Mouse (Mus musculus) brown adipose tissue, adult 24 weeks (tissue): ENCODE data around the gene Med1. TPM values are rescaled to one million over a fixed set of nuclear protein-coding genes. Genes with fewer than 3 reads are reported as not detected.
"Not testable (repeated sequence)": the region's sequence is repeated elsewhere in the genome, so short reads cannot be mapped to it uniquely, and the experiment has no call there.

ENCODE experiments used
- H3K27ac ChIP-seq: fragments of 200-500 bp; replicated peaks from 2 replicates; pipeline ENCODE4 v1.5.1; 2012; ENCODE audit warnings: low read depth, mild to moderate bottlenecking, low read length
- H3K4me1 ChIP-seq: fragments of 200-500 bp; 2 replicates; pipeline ENCODE4 v1.6.1; 2012; ENCODE audit warnings: low read length, mixed read lengths; ENCODE audit not compliant: control insufficient read depth, insufficient read depth, insufficient read length
- H3K4me3 ChIP-seq: fragments of 200-500 bp; 2 replicates; pipeline ENCODE4 v1.5.1; 2012; ENCODE audit warnings: low read depth, mild to moderate bottlenecking, low read length, moderate library complexity; ENCODE audit not compliant: insufficient read depth
- polyA plus RNA-seq: library from polyadenylated mRNA; stranded (reverse); fragments of >200 nt; gene quantifications from 2 replicates; pipeline ENCODE4 v1.2.4, GENCODE M21; 2012; ENCODE audit not compliant: missing spikeins, insufficient read depth, insufficient read length

The Med1 gene
- polyA plus RNA-seq, 1 experiment, result 24.4 TPM

- H3K27ac ChIP-seq, result no peak overlapping the region
- peaks cover 3% of the 10 kb centered on the region; the same call in 1 of the 2 replicates for H3K4me1 ChIP-seq
- H3K4me3 ChIP-seq, result no peak overlapping the region
Observed at GRCm38 (mm10) chr11:98187640-98188395, 5.3 kb downstream of the Med1 start.

- not testable (repeated sequence) for H3K4me3 ChIP-seq, H3K27ac ChIP-seq, H3K4me1 ChIP-seq
Observed at GRCm38 (mm10) chr11:98182149-98182548, 10.9 kb downstream of the Med1 start.

- Histone ChIP-seq H3K4me3 (no peak overlapping the region), H3K27ac (no peak overlapping the region)
Observed at GRCm38 (mm10) chr11:98168400-98168799, 24.7 kb downstream of the Med1 start.

GRCm38 (mm10) chr11:98155094-98155493 lies 38.0 kb downstream of the Med1 start:
- H3K4me1 ChIP-seq, result no peaks in the 10 kb centered on the region
- H3K27ac ChIP-seq, result no peak overlapping the region

More at GRCm38 (mm10) chr11:98168400-98168799, 24.7 kb downstream of the Med1 start:
- H3K4me1 ChIP-seq, result no peaks in the 10 kb centered on the region

GRCm38 (mm10) chr11:98150625-98151156 lies 42.4 kb downstream of the Med1 start:
- H3K4me3 ChIP-seq, result no peak overlapping the region
- no peak overlapping the region for H3K27ac ChIP-seq
- peaks cover 5% of the 10 kb centered on the region; the same call in 1 of the 2 replicates for H3K4me1 ChIP-seq

More at GRCm38 (mm10) chr11:98155094-98155493, 38.0 kb downstream of the Med1 start:
- H3K4me3 ChIP-seq, result no peak overlapping the region

GRCm38 (mm10) chr11:98149786-98150624 lies 43.1 kb downstream of the Med1 start, which contains the start of gene Fbxl20:
Gene Fbxl20, minus strand, starts transcription at chr11:98150403.
- Histone ChIP-seq H3K4me3 (peak within 1 kb of the TSS; percentile 97), H3K27ac (peak within 1 kb of the TSS; percentile 57), H3K4me1 (peaks cover 5% of the 10 kb centered on the region; the same call in 1 of the 2 replicates)

GRCm38 (mm10) chr11:98149304-98149750 lies 43.8 kb downstream of the Med1 start:
- Histone ChIP-seq H3K4me3 (peak overlapping the region; percentile 97), H3K27ac (peak overlapping the region; percentile 51), H3K4me1 (peaks cover 8% of the 10 kb centered on the region; the same call in 1 of the 2 replicates)

- Histone ChIP-seq H3K4me1 (peaks cover 8% of the 10 kb centered on the region; the same call in 1 of the 2 replicates), H3K4me3 (peak overlapping the region; percentile 97), H3K27ac (peak overlapping the region; percentile 51)
Observed at GRCm38 (mm10) chr11:98148551-98149301, 44.4 kb downstream of the Med1 start.

GRCm38 (mm10) chr11:98145856-98146255 lies 47.2 kb downstream of the Med1 start:
- Histone ChIP-seq H3K4me1 (peaks cover 8% of the 10 kb centered on the region; the same call in 1 of the 2 replicates), H3K27ac (no peak overlapping the region), H3K4me3 (no peak overlapping the region)

GRCm38 (mm10) chr11:98142545-98142944 lies 50.5 kb downstream of the Med1 start:
- Histone ChIP-seq H3K4me3 (no peak overlapping the region), H3K27ac (no peak overlapping the region), H3K4me1 (peaks cover 22% of the 10 kb centered on the region)

- Histone ChIP-seq H3K27ac (peak overlapping the region; percentile 47; the same call in 1 of the 2 replicates), H3K4me3 (no peak overlapping the region), H3K4me1 (peaks cover 29% of the 10 kb centered on the region)
Observed at GRCm38 (mm10) chr11:98138894-98139293, 54.2 kb downstream of the Med1 start.

GRCm38 (mm10) chr11:98137836-98138235 lies 55.3 kb downstream of the Med1 start:
- peaks cover 29% of the 10 kb centered on the region for H3K4me1 ChIP-seq
- H3K4me3 ChIP-seq, result no peak overlapping the region
- no peak overlapping the region for H3K27ac ChIP-seq

- Histone ChIP-seq H3K4me3 (no peak overlapping the region), H3K27ac (0 out of 2 replicates have a peak overlapping the region, but pooled peaks have one; percentile 15), H3K4me1 (peaks cover 26% of the 10 kb centered on the region)
Observed at GRCm38 (mm10) chr11:98134951-98135350, 58.1 kb downstream of the Med1 start.

- Histone ChIP-seq H3K4me3 (no peak overlapping the region), H3K4me1 (0 out of 2 replicates have a peak, but pooled peaks cover 2% of the 10 kb centered on the region), H3K27ac (no peak overlapping the region)
Observed at GRCm38 (mm10) chr11:98123424-98123823, 69.7 kb downstream of the Med1 start.
